Mouse (Mus musculus) kidney, adult 2 months (tissue): ENCODE measurements around the gene Ankrd27.

Source experiments
- CTCF ChIP-seq: fragments of 200-500 bp; conservative IDR thresholded peaks from 2 replicates; pipeline ENCODE4 v1.5.1; 2011; ENCODE audit warnings: low read depth, mild to moderate bottlenecking, control low read depth, low read length, moderate library complexity, mixed read lengths; ENCODE audit not compliant: insufficient read depth, insufficient read length
- POLR2A ChIP-seq: fragments of 200-500 bp; IDR thresholded peaks from one replicate; pipeline ENCODE4 v1.6.1; 2011; ENCODE audit warnings: low read depth, low read length, control low read depth

GRCm38 (mm10) chr7:35602766-35603165 lies 16.7 kb downstream of the Ankrd27 start:
- TF ChIP-seq POLR2A (no peak), CTCF (no peak)
